Mouse (Mus musculus) neural tube, embryonic 10.5 days (tissue): Measurements from ENCODE around the gene Hdac11.

Source experiments
- DNase-seq: peaks from one replicate; pipeline ENCODE4 v3.0.0-alpha.2; 2017; ENCODE audit warnings: low spot score; ENCODE audit errors: extremely low spot score

Gene Hdac11

GRCm38 (mm10) chr6:91137343-91137956 lies 19.0 kb upstream of the Hdac11 start:
- no peak for DNase-seq

DNA sequence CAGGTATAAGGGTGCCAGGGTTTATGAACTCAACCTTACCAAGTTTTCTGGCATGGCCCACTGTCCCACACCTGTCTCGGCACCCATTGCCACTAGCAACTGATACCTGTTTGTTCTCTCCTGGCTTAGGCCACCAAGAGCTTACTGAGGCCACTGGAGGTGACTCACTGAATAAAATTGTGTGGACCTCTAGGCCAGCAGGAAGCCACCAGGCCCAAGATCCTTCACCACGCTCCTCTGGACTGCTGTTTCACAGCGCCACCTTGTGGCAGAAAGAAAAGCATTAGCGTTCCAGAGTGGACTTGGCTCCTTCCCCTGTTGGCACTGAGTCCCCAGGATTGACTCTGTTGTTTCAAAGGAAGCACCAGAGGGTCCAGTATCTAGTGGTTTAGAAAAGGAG lies 16.6 kb upstream of the Hdac11 start:
- peak; percentile 64 for DNase-seq

- DNase-seq, result no peak
Observed at GRCm38 (mm10) chr6:91145056-91145455, 11.4 kb upstream of the Hdac11 start.

DNA sequence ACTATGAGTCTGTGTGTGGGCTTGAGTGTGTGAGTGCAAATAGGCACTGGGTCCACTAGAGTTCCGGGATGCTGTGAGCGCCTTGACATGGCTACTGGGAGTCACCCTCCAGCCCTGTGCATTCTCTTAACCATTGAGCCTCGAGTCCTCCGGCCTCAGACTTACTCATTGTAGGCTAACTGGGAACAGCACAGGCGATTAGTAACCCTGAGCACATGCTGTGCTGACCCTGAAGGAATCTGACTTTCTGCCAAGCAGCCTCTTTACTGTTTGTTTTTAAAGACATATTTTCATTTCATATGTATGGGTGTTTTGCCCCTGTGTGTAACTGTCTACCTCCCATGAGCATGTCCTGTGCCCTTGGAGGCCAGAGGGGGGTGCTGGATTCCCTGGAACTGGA lies 10.9 kb upstream of the Hdac11 start:
- no peak for DNase-seq

DNA sequence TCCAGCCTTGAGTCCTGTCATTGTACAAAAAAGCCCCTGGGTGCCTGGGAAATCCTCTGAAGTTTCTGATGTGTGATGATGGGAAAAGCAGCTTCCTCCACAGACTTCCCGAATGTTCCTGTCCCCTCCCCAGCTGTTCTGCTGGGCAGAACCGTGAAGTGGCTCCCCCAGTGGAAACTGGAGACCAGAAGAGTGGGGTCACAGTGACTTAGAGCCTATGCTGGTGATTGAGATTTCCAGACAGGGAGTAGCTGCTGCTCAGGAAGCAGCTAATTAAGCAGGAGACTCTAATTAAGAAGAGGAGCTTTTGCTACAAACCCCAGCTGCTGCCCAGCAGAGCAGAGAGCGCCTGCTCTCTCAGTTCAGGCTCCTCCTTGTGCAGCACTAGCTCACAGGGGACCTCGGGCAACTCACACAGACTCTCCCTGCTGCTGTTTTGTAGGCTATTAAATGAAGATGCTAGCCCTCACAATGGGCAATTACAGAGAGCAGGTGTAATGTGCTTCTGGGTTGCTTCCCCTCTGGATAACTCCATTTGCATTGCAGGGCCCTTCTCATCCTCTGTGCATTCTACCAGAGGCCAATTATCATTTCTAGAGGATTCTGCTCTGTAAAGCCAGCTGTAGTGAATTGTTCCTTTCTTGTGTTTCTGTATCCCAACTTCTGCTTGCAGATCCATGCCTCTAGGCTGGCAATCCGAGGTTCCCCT lies 9.9 kb upstream of the Hdac11 start:
- no peak for DNase-seq

DNA sequence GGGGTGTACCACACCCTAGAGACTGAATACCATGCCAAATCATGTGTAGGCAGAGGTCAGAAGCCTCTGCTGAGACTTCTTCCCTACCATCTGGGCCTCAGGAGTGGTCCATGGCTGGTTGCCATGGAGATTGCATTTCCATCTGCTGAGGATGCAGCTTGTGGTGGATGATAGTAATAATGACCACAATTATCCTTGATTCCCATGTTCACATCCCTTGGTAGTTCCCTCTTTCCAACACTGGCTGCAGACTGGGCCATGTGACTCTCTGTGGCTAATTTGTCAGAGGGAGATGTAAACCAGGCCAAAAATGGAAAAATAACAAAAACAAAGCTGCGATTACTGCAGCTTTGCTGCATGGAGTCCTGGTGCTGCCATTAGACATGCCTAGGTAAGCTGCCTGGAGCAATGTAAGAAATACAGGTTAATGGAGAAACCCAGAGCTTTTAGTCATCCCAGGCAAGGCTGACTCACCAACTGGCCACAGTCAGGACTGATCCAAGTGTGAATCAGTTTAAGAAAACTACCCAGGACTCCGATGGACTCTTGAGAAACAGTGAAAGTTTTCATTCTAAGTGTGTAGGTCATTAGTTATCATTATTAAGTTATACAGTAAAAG lies 9.2 kb upstream of the Hdac11 start:
- no peak for DNase-seq

DNA sequence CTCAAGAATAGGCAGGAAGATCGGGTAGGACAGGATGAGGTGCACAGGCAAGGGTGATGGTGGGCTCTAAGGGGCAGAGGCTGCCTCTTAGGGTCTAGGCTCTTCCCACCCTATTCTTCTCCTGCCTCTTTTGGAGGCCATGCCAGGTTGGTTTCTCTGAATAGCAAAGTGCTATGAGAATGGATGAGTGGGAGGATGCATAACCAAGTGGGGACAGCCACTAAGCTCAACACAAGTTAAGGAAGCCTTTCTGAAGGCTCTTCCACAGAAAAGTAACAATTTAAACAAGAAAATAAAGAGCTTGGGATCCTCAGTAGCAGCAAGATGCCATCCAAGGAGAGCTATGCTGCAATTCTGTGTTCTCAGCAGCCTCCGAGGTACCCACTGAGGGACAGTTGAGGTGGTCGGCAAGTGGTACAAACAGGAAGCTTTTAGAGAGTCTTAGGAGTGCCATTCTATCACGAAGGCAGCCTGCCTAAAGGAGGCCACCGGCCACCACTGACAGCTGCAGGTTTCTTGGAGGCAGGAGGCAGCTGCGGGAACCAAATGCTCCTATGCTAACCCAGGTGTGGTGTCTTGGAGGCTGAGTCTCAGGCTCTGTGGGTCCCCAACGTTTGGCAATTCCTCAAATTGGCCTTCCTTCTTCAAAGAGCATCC lies 3.4 kb upstream of the Hdac11 start:
- no peak for DNase-seq

DNA sequence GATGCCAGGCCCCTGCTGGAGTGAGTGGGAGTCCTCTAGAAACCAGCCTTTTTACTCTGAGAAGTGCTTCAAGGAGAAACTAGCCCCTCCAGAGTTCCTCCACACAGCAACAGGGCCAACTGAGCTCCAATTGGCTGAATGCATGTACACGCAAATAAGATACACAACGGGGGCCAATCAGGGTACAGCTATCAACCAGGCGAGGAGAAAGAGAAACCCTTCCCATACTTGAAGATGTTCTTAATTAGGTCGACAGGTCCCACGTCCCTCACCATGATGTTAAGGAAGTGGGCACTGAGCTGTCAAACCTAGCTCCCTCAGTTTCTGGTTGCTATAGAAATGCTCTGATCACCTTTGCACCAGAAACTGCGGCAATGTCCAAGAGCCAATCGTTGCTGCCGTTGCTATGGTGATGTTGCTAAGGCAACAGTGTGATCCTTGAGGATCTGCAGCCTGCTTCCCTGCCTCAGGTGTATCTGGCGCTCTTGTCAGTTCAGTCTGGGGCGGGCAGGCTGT lies 2.9 kb upstream of the Hdac11 start:
- peak; percentile 65 for DNase-seq

GRCm38 (mm10) chr6:91154685-91155084 lies 1.8 kb upstream of the Hdac11 start:
- DNase-seq, result no peak

DNA sequence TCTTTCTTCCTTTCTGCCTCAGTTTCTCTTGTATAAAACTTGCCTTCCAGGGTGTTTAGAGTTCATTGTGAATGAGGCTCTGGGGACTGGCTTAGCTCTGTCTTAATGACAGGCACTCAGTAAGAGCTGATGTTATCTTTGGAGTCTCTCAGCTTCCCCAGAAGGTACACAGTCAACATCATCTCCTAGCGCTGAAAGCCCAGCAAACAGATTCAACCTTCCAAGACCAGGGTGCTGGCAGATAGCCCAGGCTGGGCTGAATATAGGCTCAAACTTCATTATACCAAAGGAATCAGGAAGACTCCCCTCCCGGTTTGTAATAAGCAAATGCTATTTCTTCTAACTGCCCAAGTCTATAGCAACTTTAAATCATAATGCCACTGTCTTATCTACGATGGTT lies 1.2 kb upstream of the Hdac11 start:
- DNase-seq, result no peak

DNA sequence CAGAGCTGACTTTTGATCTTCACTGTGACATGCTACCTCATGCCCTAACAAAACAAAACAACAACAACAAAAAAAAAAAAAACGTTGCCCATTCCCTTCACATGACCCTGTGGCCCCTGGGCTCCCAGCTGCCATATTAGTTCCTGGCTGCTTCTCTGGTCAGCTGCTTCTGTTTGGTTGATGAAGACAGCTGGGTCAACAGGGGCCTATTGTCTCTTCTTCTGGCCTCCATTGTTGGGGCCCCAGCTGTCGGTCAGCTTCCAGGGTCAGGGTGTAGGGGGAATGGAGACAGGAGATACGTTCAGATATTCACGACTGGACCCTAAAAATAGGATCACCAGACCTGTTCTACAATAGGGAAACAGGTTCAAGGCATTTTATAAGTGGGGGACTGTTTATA lies 403 bp upstream of the Hdac11 start:
- no peak for DNase-seq

DNA sequence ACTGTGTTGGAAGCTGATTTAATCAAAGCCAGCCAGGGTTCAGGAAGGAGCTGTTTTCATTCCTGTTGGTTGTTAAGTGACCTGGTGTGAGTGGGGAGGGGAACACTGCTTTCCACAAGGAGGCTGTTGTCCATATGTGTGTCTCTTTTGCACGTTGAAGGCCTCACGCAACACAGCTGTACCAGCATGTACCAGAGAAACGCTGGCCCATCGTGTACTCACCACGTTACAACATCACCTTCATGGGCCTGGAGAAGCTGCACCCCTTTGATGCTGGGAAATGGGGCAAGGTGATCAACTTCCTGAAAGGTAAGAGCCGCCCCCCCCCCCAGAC lies 739 bp downstream of the Hdac11 start:
- no peak for DNase-seq

DNA sequence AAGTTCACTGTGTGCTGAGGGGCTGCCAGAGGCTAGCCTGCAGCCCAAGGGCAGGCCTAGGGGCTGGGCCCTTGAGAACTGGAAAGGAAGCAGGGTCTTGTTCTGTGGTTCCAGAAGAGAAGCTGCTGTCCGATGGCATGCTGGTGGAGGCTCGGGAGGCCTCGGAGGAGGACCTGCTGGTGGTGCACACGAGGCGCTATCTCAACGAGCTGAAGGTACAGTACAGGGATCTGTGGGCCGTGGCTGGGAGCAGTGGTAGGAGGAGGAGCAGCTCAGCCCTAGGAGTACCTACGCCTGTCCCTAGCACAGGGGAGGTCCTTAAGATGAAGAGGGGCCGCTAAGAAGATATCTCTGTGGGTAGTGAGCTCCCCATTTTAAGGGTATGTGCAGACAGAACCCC lies 2.6 kb downstream of the Hdac11 start:
- DNase-seq, result no peak

DNA sequence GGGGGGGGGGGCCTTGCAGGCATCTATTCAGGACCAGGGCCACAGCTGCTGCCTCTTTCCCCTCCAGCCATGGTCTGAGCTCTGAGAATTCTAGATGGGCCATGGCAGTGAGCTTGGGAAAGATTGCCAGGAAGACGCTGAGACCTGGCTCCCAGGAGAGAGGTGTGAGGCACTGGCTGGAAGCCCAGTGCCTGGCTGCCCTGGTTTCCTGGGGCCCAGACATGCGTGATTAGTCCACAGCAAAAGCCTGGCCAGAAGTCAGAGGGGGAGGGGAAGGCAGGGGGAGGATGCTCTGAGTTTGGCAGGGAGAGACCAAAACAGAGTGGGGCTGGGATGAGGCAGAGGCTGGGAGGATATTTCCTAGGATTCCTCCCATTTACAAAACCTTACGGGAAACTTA lies 3.9 kb downstream of the Hdac11 start:
- no peak for DNase-seq

DNA sequence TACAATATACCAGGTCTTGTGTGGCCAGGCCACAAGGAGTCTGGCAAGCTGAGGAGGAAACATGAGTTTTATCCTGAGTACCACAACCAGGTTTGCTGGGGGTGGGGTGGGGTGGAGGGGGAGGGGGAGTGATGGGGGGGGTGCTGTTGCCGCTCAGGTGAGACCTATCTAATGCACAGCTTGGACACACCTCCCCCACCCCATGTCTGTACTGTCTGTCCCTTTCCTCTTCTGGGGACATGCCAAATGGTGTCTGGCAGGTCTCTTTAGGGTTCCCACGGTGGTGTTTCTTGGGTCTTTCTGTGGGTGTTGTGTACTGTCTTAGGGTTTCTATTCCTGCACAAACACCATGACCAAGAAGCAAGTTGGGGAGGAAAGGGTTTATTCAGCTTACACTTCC lies 4.5 kb downstream of the Hdac11 start:
- DNase-seq, result no peak

GRCm38 (mm10) chr6:91161506-91162235 lies 5.2 kb downstream of the Hdac11 start:
- DNase-seq, result no peak

GRCm38 (mm10) chr6:91162314-91162713 lies 5.8 kb downstream of the Hdac11 start:
- no peak for DNase-seq

DNA sequence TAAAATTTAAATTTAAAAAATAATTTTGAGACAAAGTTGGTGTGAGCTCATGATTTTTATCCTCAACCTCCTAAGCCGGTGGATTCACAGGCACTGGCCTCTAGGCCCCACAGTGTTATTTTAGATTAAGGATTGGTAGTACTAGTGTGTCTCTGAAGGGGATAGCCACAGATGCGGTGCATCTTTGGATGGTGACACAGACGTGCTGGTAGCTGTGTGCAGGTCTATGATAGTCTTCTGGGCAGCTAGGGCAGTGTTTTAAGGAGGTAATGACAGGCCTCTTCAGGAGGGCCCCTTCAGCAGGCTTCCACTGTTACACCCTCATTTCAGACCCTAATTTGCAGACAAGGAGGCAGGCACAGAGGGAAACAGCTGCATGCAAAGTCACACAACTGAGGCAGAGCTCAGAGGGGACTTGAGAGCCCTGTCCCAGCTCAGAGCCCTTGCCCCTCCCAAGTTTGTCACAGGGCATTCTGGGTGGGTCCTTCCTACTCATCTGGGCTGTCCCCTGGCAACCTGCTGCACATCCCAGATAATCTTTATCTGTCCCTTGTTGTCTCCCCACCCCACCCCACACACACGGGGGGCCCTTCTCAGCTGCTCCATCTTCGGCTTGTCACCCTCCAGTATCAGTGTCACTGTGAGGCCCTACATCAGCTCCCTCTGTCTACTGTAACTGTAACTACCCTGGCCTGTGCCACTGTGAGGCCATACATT lies 6.9 kb downstream of the Hdac11 start:
- DNase-seq, result no peak

GRCm38 (mm10) chr6:91164584-91164983 lies 8.1 kb downstream of the Hdac11 start:
- no peak for DNase-seq

DNA sequence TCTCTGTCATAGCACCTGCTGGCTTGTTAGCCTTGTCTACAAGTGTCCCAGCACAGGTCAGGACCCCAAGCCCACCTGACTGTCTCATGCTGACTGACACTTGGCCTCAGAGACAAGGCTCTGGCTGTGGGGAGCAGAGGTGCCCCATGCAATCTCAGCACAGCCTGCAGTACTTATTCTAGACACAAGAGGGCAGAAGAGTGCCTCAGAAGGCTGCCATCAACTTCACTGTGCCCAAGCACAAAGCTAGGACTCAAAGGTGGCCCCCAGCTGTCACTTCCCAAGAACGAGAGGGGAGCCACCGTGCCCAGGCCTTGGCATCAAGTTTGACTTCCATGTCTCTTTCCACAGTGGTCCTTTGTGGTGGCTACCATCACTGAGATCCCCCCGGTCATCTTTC lies 8.7 kb downstream of the Hdac11 start:
- peak; percentile 80 for DNase-seq

GRCm38 (mm10) chr6:91167828-91168227 lies 11.4 kb downstream of the Hdac11 start:
- DNase-seq, result no peak
